8 mouse cellular contexts compared by ENCODE assay signal in the genomic region with DNA sequence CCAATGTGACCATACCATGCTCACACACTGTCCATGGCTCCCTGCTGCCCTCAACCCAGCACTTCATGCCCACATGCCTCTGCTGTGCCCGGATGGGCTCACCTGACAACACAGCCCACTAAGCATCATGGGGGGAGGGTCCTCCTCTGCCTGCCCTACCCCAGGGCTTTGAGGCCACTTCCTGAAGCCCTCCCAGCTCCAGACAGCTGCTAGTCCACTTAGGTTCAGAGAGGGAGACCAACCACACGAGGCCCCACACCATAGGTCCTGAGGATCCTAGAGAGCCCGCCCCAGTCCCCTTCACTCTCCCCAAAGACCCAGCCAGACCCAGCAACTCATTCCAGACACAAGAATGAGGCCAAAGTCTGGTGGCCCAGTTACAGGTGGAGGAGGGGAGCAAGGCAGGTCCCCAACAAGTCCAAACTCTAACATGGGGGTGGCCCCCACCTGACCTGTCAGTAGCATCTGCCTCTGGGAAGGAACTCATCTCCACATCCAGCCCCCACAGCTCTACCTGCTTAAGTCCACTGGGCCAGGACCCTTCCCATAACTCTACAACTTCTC. TPM values are rescaled to one million over a fixed set of nuclear protein-coding genes. Genes with fewer than 3 reads are reported as not detected.
DNase-seq lines count a peak whose midpoint lies in the region; ATAC-seq and TF ChIP-seq lines count a peak whose summit lies in the region.

No protein-coding gene starts in this region.

- H3K4me1 ChIP-seq in forebrain, embryonic 13.5 days = peaks cover 61% of the 10 kb centered on the region
- peaks cover 73% of the 10 kb centered on the region for H3K4me1 ChIP-seq in neural tube, embryonic 13.5 days (replicated peaks)

- 37% methylated on average over 3 of the region's 3 CpGs for WGBS in forebrain, embryonic 13.5 days
- WGBS in neural tube, embryonic 13.5 days = 47% methylated on average over 3 of the region's 3 CpGs

- peak overlapping the region; percentile 81; the same call in 1 of the 2 replicates for H3K9ac ChIP-seq in forebrain, embryonic 13.5 days
- H3K9ac ChIP-seq in neural tube, embryonic 13.5 days = peak overlapping the region; percentile 83

- H3K27ac ChIP-seq in left cerebral cortex, adult 2 months = no peak overlapping the region
- no peak overlapping the region for H3K27ac ChIP-seq in forebrain, embryonic 13.5 days
- no peak overlapping the region for H3K27ac ChIP-seq in neural tube, embryonic 13.5 days (replicated peaks)

- intact Hi-C loops in left cerebral cortex, adult 2 months (cut with DNase I) = no loop called here
- intact Hi-C loops in gastrocnemius, postnatal 14 days (cut with DNase I; ENCODE audit: low total_unique reads) = loop anchor here (10.0 kb wide), 1 partner anchor 85 kb away; the partner anchor contains the start of genes Abhd8, Dda1 and Mrpl34

- ATAC-seq in forebrain, embryonic 13.5 days = no peak
- ATAC-seq in neural tube, embryonic 13.5 days (ENCODE audit: low read depth) = no peak

- H3K36me3 ChIP-seq in forebrain, embryonic 13.5 days (ENCODE audit: poor library complexity, severe bottlenecking) = peaks cover 10% of the 10 kb centered on the region; the same call in 1 of the 2 replicates
- H3K36me3 ChIP-seq in neural tube, embryonic 13.5 days = peaks cover 13% of the 10 kb centered on the region; the same call in 1 of the 2 replicates

- no peak for DNase-seq in left cerebral cortex, adult 2 months (ENCODE audit: extremely low spot score in 1 of 2, low spot score in 2 of 2)
- no peak for DNase-seq in left cerebral cortex, adult 8-10 months (ENCODE audit: low spot score in 2 of 2)
- DNase-seq in kidney, postnatal 25 days = peak; percentile 58 to 80
- no peak for DNase-seq in left cerebral cortex, adult 11 months (ENCODE audit: low spot score)
- no peak for DNase-seq in spleen, postnatal 4 days (ENCODE audit: low spot score in 2 of 2)
- no peak for DNase-seq in gastrocnemius, postnatal 14 days

- no peaks in the 10 kb centered on the region for H3K9me3 ChIP-seq in forebrain, embryonic 13.5 days (replicated peaks)
- no peaks in the 10 kb centered on the region for H3K9me3 ChIP-seq in neural tube, embryonic 13.5 days

- H3K27me3 ChIP-seq in forebrain, embryonic 13.5 days = peaks cover 20% of the 10 kb centered on the region
- H3K27me3 ChIP-seq in neural tube, embryonic 13.5 days = no peaks in the 10 kb centered on the region

- no peak for TF ChIP-seq CTCF in left cerebral cortex, adult 2 months (IDR thresholded peaks at IDR 0.05)

- H3K4me2 ChIP-seq in forebrain, embryonic 13.5 days = peak overlapping the region; percentile 96
- H3K4me2 ChIP-seq in neural tube, embryonic 13.5 days = peak overlapping the region; percentile 99

- peak overlapping the region; percentile 89 for H3K4me3 ChIP-seq in left cerebral cortex, adult 2 months
- H3K4me3 ChIP-seq in forebrain, embryonic 13.5 days = peak overlapping the region; percentile 68
- peak overlapping the region; percentile 80 for H3K4me3 ChIP-seq in neural tube, embryonic 13.5 days

RNA-seq across cellular contexts. Expression of gene Nr2f6, which starts 2.2 kb away (rescaled TPM):
- 10 to 100 TPM; 41.7 to 44.8 TPM for total RNA-seq in left cerebral cortex, adult 2 months (2021)
- total RNA-seq in left cerebral cortex, adult 8-10 months (2022) = 10 to 100 TPM; 32.5 to 39.6 (median 36.7) TPM
- 11.6 and 12.9 TPM in 2 replicates for polyA plus RNA-seq in forebrain, embryonic 13.5 days (2015; fragmentation: Nextera tagmentation; extraction: Ambion mirVana)
- polyA plus RNA-seq in neural tube, embryonic 13.5 days (2015; fragmentation: Nextera tagmentation; extraction: Ambion mirVana) = 27.9 and 30.3 TPM in 2 replicates
- 10 to 100 TPM; 16.0 to 21.5 TPM for total RNA-seq in gastrocnemius, postnatal 14 days (2021)

RNA-seq across cellular contexts. Expression of gene Ocel1, which starts 8.5 kb away (rescaled TPM):
- total RNA-seq in left cerebral cortex, adult 2 months (2021) = 10 to 100 TPM; 16.6 to 19.0 TPM
- total RNA-seq in left cerebral cortex, adult 8-10 months (2022) = 10 to 100 TPM; 13.3 to 16.5 (median 14.7) TPM
- polyA plus RNA-seq in forebrain, embryonic 13.5 days (2015; fragmentation: Nextera tagmentation; extraction: Ambion mirVana) = 3.6 and 4.5 TPM in 2 replicates
- polyA plus RNA-seq in neural tube, embryonic 13.5 days (2015; fragmentation: Nextera tagmentation; extraction: Ambion mirVana) = 4.3 and 6.0 TPM in 2 replicates
- total RNA-seq in gastrocnemius, postnatal 14 days (2021) = 1 to 10 TPM; 5.9 to 7.5 TPM

RNA-seq across cellular contexts. Expression of gene Use1, which starts 12.9 kb away (rescaled TPM):
- 100 to 1,000 TPM; 110 to 113 TPM for total RNA-seq in left cerebral cortex, adult 2 months (2021)
- total RNA-seq in left cerebral cortex, adult 8-10 months (2022) = 100 to 1,000 TPM; 125 to 140 (median 127) TPM
- polyA plus RNA-seq in forebrain, embryonic 13.5 days (2015; fragmentation: Nextera tagmentation; extraction: Ambion mirVana) = 95.8 and 99.4 TPM in 2 replicates
- 109 and 111 TPM in 2 replicates for polyA plus RNA-seq in neural tube, embryonic 13.5 days (2015; fragmentation: Nextera tagmentation; extraction: Ambion mirVana)
- 10 to 100 TPM; 96.4 to 100.0 TPM for total RNA-seq in gastrocnemius, postnatal 14 days (2021)

RNA-seq across cellular contexts. Expression of gene Ushbp1, which starts 16.0 kb away (rescaled TPM):
- total RNA-seq in left cerebral cortex, adult 2 months (2021) = 1 to 10 TPM; 4.6 to 4.7 TPM
- 1 to 10 TPM; 3.4 to 5.1 (median 3.9) TPM for total RNA-seq in left cerebral cortex, adult 8-10 months (2022)
- polyA plus RNA-seq in forebrain, embryonic 13.5 days (2015; fragmentation: Nextera tagmentation; extraction: Ambion mirVana) = 3.7 and 4.2 TPM in 2 replicates
- 6.1 and 7.3 TPM in 2 replicates for polyA plus RNA-seq in neural tube, embryonic 13.5 days (2015; fragmentation: Nextera tagmentation; extraction: Ambion mirVana)
- 10 to 100 TPM; 11.0 to 12.9 TPM for total RNA-seq in gastrocnemius, postnatal 14 days (2021)

RNA-seq across cellular contexts. Expression of gene Babam1, which starts 17.1 kb away (rescaled TPM):
- total RNA-seq in left cerebral cortex, adult 2 months (2021) = 100 to 1,000 TPM in 1 of 2 experiments, 10 to 100 TPM in 1; 97.3 to 107 TPM
- 100 to 1,000 TPM in 3 of 4 experiments, 10 to 100 TPM in 1; 96.4 to 113 (median 105) TPM for total RNA-seq in left cerebral cortex, adult 8-10 months (2022)
- polyA plus RNA-seq in forebrain, embryonic 13.5 days (2015; fragmentation: Nextera tagmentation; extraction: Ambion mirVana) = 99.2 and 101 TPM in 2 replicates
- 96.0 and 96.6 TPM in 2 replicates for polyA plus RNA-seq in neural tube, embryonic 13.5 days (2015; fragmentation: Nextera tagmentation; extraction: Ambion mirVana)
- 10 to 100 TPM; 61.3 to 66.5 TPM for total RNA-seq in gastrocnemius, postnatal 14 days (2021)

Comparison
In these comparisons a context has a peak if more than half of its experiments do, and no peak if none do; other contexts are left out.
1. DNase-seq: peak in kidney, postnatal 25 days (2 of 2); none in left cerebral cortex, adult 2 months (0 of 2), left cerebral cortex, adult 8-10 months (0 of 2), left cerebral cortex, adult 11 months (single experiment), spleen, postnatal 4 days (0 of 2) and gastrocnemius, postnatal 14 days (single experiment).
2. Peak in every context shown above with its lines, with median percentiles within 50 percentile points of each other: H3K4me3 ChIP-seq.